Mouse (Mus musculus) heart, embryonic 14.5 days (tissue): ENCODE results near the gene Mfrp. TPM values are rescaled to one million over a fixed set of nuclear protein-coding genes. Genes with fewer than 3 reads are reported as not detected.

Experiments used
- ATAC-seq: fragments of 200-750 bp; cut with Nextera tagmentation; 2 replicates; pipeline ENCODE4 v1.8.0; 2017; ENCODE audit warnings: low read depth, moderate TSS enrichment; ENCODE audit not compliant: insufficient number of reproducible peaks, insufficient read depth, low FRiP score
- H3K27ac ChIP-seq, 2 experiments: fragments of 200-500 bp in 1 of 2; fragments of 300-500 bp in 1 of 2; sonication (generic) in 1 of 2; replicated peaks in 1 of 2; 2 replicates each; pipeline ENCODE4 v1.5.1; 2012 to 2014; ENCODE audit warnings: low read depth in 2 of 2, low read length in 2 of 2, control low read depth in 1 of 2, mild to moderate bottlenecking in 1 of 2, mixed read lengths in 1 of 2; ENCODE audit not compliant: control insufficient read depth in 1 of 2, insufficient read depth in 1 of 2
- H3K27me3 ChIP-seq: fragments of 300-500 bp; sonication (generic); 2 replicates; pipeline ENCODE4 v1.6.1; 2014; ENCODE audit warnings: mild to moderate bottlenecking, low read length, control low read depth; ENCODE audit not compliant: control insufficient read depth, insufficient read depth
- H3K36me3 ChIP-seq: fragments of 300-500 bp; sonication (generic); 2 replicates; pipeline ENCODE4 v1.6.1; 2014; ENCODE audit warnings: mild to moderate bottlenecking, control low read depth, low read length, mixed read lengths; ENCODE audit not compliant: control insufficient read depth, insufficient read depth
- H3K4me1 ChIP-seq, 2 experiments: fragments of 200-500 bp in 1 of 2; fragments of 300-500 bp in 1 of 2; sonication (generic) in 1 of 2; 2 replicates each; pipeline ENCODE4 v1.6.1; 2012 to 2014; ENCODE audit warnings: low read length in 2 of 2, control low read depth in 1 of 2, mixed read lengths in 1 of 2; ENCODE audit not compliant: control insufficient read depth in 2 of 2, insufficient read depth in 2 of 2
- H3K4me2 ChIP-seq: fragments of 300-500 bp; sonication (generic); 2 replicates; pipeline ENCODE4 v1.6.1; 2014; ENCODE audit warnings: mild to moderate bottlenecking, low read length
- H3K4me3 ChIP-seq, 2 experiments: fragments of 200-500 bp in 1 of 2; fragments of 300-500 bp in 1 of 2; sonication (generic) in 1 of 2; 2 replicates each; pipeline ENCODE4 v1.5.1; 2012 to 2014; ENCODE audit warnings: low read length in 2 of 2, mild to moderate bottlenecking in 2 of 2, control low read depth in 1 of 2, low read depth in 1 of 2, moderate library complexity in 1 of 2; ENCODE audit not compliant: control insufficient read depth in 1 of 2, insufficient read depth in 1 of 2
- H3K9ac ChIP-seq: fragments of 300-500 bp; sonication (generic); 2 replicates; pipeline ENCODE4 v1.6.1; 2014; ENCODE audit warnings: mild to moderate bottlenecking, low read length
- H3K9me3 ChIP-seq: fragments of 300-500 bp; sonication (generic); 2 replicates; pipeline ENCODE4 v1.6.1; 2016; ENCODE audit warnings: low read length, control low read depth; ENCODE audit not compliant: control insufficient read depth
- WGBS: fragments of 180-500 bp; shearing (Covaris S2); extraction: QIAGEN DNeasy Blood & Tissue Kit; methylation state at CpG from one replicate; pipeline ENCODE4 v1.1.7; 2014; 5-methylcytosine and 5-hydroxymethylcytosine counted together
- polyA plus RNA-seq: library from polyadenylated mRNA; unstranded; fragments of >200 nt; fragmentation: Nextera tagmentation; extraction: Ambion mirVana; gene quantifications from 2 replicates; pipeline ENCODE4 v1.2.1, GENCODE M21; 2014

Mfrp gene
- not detected in 2 replicates for polyA plus RNA-seq

- Histone ChIP-seq H3K4me3 (no peak within 1 kb of the TSS), H3K36me3 (peaks cover 16% of the 10 kb centered on the region), H3K9ac (no peak within 1 kb of the TSS), H3K4me1 (peaks cover 6 to 8% of the 10 kb centered on the region in 2 experiments), H3K9me3 (no peaks in the 10 kb centered on the region), H3K27ac (no peak within 1 kb of the TSS), H3K27me3 (no peaks in the 10 kb centered on the region), H3K4me2 (no peak within 1 kb of the TSS)
- WGBS: 73% methylated on average over 9 of the region's 9 CpGs
- no peak for ATAC-seq
Observed at GRCm38 (mm10) chr9:44101490-44101889, at the start of gene Mfrp. Mfrp (plus strand) TSS chr9:44101729.

GRCm38 (mm10) chr9:44052855-44053254, 48.7 kb upstream of the Mfrp start:
- no peak for ATAC-seq
- Histone ChIP-seq H3K9ac (no peak overlapping the region), H3K4me1 (no peaks in the 10 kb centered on the region), H3K9me3 (no peaks in the 10 kb centered on the region), H3K4me3 (no peak overlapping the region), H3K27ac (no peak overlapping the region), H3K36me3 (no peaks in the 10 kb centered on the region), H3K27me3 (no peaks in the 10 kb centered on the region), H3K4me2 (no peak overlapping the region)
- WGBS: 56% methylated on average over 3 of the region's 3 CpGs

GRCm38 (mm10) chr9:44053936-44054335, 47.6 kb upstream of the Mfrp start:
- WGBS: 26% methylated on average over 1 of the region's 1 CpGs
- Histone ChIP-seq H3K4me3 (no peak overlapping the region), H3K4me2 (no peak overlapping the region), H3K9me3 (no peaks in the 10 kb centered on the region), H3K27ac (no peak overlapping the region), H3K36me3 (no peaks in the 10 kb centered on the region), H3K4me1 (no peaks in the 10 kb centered on the region), H3K27me3 (no peaks in the 10 kb centered on the region), H3K9ac (no peak overlapping the region)
- no peak for ATAC-seq

GRCm38 (mm10) chr9:44058606-44059005, 42.9 kb upstream of the Mfrp start:
- Histone ChIP-seq H3K36me3 (no peaks in the 10 kb centered on the region), H3K9me3 (no peaks in the 10 kb centered on the region), H3K27ac (no peak overlapping the region), H3K4me1 (no peaks in the 10 kb centered on the region), H3K4me2 (no peak overlapping the region), H3K9ac (no peak overlapping the region), H3K4me3 (no peak overlapping the region), H3K27me3 (no peaks in the 10 kb centered on the region)
- no peak for ATAC-seq
- WGBS: 75% methylated on average over 6 of the region's 6 CpGs

- 33% methylated on average over 1 of the region's 1 CpGs for WGBS
- peaks cover 11 to 20% of the 10 kb centered on the region in 2 experiments for H3K4me1 ChIP-seq
- no peaks in the 10 kb centered on the region for H3K9me3 ChIP-seq
- H3K27me3 ChIP-seq: no peaks in the 10 kb centered on the region
- no peak overlapping the region for H3K27ac ChIP-seq
- no peak overlapping the region for H3K4me3 ChIP-seq
- no peak overlapping the region for H3K4me2 ChIP-seq
- no peak overlapping the region for H3K9ac ChIP-seq
- no peak for ATAC-seq
- H3K36me3 ChIP-seq: no peaks in the 10 kb centered on the region
Observed at GRCm38 (mm10) chr9:44065177-44065576, 36.4 kb upstream of the Mfrp start.

GRCm38 (mm10) chr9:44066785-44067225, 34.7 kb upstream of the Mfrp start, which contains the start of gene Usp2:
Usp2 (plus strand) TSS chr9:44067021.
- WGBS: under 1% methylated on average over 38 of the region's 38 CpGs

GRCm38 (mm10) chr9:44067241-44067959, 34.1 kb upstream of the Mfrp start:
- WGBS: 2% methylated on average over 15 of the region's 15 CpGs
- peak overlapping the region; percentile 93 for H3K4me2 ChIP-seq
- no peaks in the 10 kb centered on the region for H3K27me3 ChIP-seq
- no peaks in the 10 kb centered on the region for H3K9me3 ChIP-seq
- no peaks in the 10 kb centered on the region for H3K36me3 ChIP-seq
- peak overlapping the region; percentile 63 to 75 for H3K27ac ChIP-seq
- H3K9ac ChIP-seq: peak overlapping the region; percentile 76
- peak overlapping the region; percentile 54 to 85 for H3K4me3 ChIP-seq
- H3K4me1 ChIP-seq: peaks cover 29 to 40% of the 10 kb centered on the region in 2 experiments
- peak; percentile 4; the same call in 1 of the 2 replicates for ATAC-seq

More at GRCm38 (mm10) chr9:44066785-44067225, 34.7 kb upstream of the Mfrp start, which contains the start of gene Usp2:
- Histone ChIP-seq H3K9me3 (no peaks in the 10 kb centered on the region), H3K36me3 (no peaks in the 10 kb centered on the region), H3K4me1 (peaks cover 23 to 34% of the 10 kb centered on the region in 2 experiments), H3K4me2 (peak within 1 kb of the TSS; percentile 93), H3K27ac (peak within 1 kb of the TSS; percentile 63 to 75), H3K27me3 (no peaks in the 10 kb centered on the region), H3K9ac (peak within 1 kb of the TSS; percentile 76), H3K4me3 (peak within 1 kb of the TSS; percentile 54 to 85)
- peak; percentile 93 for ATAC-seq
